Mouse (Mus musculus) cerebellum, adult 9-11 months (tissue): ENCODE results near the gene Astn2.
"Not testable (repeated sequence)": the region's sequence is repeated elsewhere in the genome, so short reads cannot be mapped to it uniquely, and the experiment has no call there.

Experiments used
- DNase-seq: peaks from one replicate; pipeline ENCODE4 v3.0.0; 2022

Gene Astn2

GRCm38 (mm10) chr4:65743160-65743691, 661.2 kb downstream of the Astn2 start:
- DNase-seq: no peak

DNA sequence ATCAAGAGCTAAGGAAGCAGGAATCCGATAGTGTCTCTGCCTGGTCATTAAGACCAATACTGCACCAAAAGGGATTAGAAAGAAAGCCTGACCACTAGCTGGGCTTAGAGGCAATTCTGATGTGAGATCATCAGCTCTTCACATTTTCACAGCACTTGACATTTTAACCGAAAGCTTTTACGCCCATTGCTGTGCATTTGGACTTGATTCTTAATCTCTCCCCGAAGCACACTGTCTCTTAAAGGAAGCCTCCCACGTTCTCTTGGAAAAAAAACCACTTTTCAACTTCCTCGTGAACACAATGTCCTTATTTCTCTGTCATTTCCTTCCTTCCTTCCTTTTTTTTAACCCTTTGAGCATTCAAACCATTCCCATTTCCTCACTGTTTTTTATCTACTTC, 680.0 kb downstream of the Astn2 start:
- no peak for DNase-seq

DNA sequence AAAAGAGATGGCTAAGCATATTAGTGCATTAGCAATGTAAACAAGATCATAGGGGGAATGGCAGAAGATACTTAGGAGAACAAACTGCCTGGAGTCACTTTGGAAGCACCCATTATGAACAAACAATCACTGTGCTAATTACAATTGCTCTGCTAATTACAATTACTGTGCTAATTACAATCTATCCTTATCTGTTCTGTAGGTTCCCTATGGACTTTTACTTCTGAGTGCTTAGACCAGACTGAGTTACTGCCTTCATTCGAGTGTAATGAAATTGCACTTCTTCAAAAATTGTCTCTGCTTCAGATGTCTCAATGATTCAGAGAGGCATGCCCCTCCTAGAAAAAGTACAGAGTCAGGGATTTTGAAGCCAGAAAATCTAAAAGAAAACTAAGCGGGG, 684.8 kb downstream of the Astn2 start:
- no peak for DNase-seq

- DNase-seq: no peak
These were observed 686.5 kb downstream of the Astn2 start for GRCm38 (mm10) chr4:65717899-65718298.

- peak; percentile 42 for DNase-seq
These were observed 688.3 kb downstream of the Astn2 start for GRCm38 (mm10) chr4:65716086-65716485.

- peak; percentile 88 for DNase-seq
These were observed 692.7 kb downstream of the Astn2 start for GRCm38 (mm10) chr4:65711678-65712077.

GRCm38 (mm10) chr4:65710623-65711022, 693.8 kb downstream of the Astn2 start:
- DNase-seq: no peak

- peak; percentile 40 for DNase-seq
These were observed 702.6 kb downstream of the Astn2 start for GRCm38 (mm10) chr4:65701848-65702247.

DNA sequence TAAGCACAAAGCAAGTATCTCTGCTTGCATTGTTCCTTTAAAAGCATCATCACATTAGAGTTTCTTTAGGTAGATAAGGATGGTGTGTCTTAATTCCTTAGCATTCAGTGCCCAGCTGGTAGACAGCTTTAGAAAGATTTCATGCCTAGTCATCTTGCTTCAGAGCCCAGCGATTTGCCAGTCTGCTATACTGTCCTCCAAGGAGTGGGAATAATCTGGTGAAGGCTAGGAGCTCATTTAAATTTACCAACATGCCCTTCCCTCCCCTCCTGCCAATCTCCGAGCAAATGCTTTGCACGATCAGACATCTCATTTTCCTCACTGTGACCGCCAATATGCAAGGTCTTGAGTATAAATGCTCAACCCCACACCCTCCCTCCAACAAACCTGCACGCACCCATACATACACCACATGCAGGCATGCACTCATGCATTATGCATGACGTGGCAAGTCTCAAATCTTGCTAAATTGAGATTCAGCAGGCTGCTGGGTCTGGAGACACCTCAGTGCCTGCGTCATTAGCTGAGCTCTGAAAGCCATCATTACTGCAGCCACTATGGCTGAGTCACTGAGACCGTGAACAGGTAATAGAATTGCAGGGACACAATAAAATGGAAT, 704.6 kb downstream of the Astn2 start:
- no peak for DNase-seq

- DNase-seq: no peak
These were observed 709.2 kb downstream of the Astn2 start for GRCm38 (mm10) chr4:65695241-65695640.

DNA sequence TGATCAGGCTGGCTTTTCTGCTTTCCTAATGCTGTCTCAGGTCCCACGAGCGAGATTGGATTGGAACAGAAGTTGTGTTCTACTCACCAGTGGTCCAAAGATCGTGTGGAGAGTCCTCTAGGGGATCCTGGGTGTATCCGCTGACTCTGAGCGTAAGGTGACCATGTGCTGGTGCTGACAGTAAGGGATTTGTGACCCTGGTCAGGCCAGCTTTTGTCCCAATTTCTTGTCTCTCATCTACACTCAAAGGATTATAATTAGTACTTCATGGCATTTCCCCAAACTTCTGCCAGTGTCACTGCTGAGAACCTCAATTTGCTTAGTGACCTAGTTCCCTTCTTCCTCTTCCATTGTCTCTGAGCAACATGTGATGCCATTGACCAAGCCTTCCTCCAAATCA, 710.4 kb downstream of the Astn2 start:
- DNase-seq: peak; percentile 78

- no peak for DNase-seq
These were observed 717.2 kb downstream of the Astn2 start for GRCm38 (mm10) chr4:65687006-65687723.

GRCm38 (mm10) chr4:65686258-65687005, 718.0 kb downstream of the Astn2 start:
- no peak for DNase-seq

GRCm38 (mm10) chr4:65684401-65684800, 720.0 kb downstream of the Astn2 start:
- no peak for DNase-seq

DNA sequence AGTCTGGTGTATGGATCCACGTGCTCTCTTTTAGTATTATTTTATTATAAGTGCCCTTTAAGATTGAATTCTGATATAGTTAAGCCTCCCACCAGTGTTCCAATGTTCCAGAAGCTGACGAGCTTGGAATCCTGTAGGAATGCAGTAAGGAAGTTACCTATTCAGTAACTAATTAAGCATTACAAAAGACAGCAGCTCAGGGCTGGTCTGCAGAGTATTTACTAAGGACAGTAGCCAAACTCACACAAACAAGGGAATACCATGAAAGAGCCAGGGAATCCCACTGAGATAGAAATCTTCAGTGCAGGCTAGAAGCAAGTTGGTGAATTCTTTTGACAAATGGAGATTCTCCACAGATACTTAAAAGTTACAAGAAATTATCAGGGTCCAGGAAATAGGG, 724.6 kb downstream of the Astn2 start:
- DNase-seq: not testable (repeated sequence)

DNA sequence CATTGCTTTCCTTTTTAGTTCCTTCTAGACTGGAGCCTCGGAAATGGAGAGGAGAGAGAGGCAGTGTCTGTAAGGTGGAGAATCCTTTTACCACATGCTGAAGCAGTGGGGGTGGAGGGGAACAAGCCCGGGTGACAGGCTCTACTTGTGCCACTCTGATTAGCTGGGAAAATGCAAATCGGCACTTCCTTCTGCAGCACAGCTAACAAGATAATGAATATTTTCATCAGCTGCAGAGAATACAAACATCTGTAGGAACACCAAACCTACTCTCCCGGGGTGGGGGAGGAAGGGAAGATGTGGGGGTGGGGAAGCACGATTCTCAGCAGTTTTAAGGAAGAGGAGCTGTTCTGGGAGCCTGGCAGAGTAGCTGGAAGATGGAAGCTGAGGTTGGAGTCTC, 725.5 kb downstream of the Astn2 start:
- no peak for DNase-seq

DNA sequence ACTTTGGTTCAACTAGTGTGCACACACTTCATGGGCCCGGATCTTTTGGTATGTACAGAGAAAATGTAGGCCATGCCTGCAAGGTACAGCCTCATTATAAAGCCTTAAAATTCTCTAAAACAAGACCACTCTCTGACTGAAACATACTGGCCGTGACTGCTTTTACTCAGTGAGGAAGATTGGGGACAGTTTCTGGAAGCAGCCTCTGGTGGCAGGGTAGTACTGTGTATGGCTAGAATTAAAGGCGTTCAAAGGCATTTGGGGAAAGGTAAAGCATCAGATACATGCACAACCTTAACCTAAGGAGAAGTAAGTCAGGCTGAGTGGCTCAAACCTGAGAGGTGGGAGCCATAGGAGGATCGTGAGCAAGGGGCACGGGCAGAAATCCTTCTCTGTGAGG, 725.9 kb downstream of the Astn2 start:
- no peak for DNase-seq

DNA sequence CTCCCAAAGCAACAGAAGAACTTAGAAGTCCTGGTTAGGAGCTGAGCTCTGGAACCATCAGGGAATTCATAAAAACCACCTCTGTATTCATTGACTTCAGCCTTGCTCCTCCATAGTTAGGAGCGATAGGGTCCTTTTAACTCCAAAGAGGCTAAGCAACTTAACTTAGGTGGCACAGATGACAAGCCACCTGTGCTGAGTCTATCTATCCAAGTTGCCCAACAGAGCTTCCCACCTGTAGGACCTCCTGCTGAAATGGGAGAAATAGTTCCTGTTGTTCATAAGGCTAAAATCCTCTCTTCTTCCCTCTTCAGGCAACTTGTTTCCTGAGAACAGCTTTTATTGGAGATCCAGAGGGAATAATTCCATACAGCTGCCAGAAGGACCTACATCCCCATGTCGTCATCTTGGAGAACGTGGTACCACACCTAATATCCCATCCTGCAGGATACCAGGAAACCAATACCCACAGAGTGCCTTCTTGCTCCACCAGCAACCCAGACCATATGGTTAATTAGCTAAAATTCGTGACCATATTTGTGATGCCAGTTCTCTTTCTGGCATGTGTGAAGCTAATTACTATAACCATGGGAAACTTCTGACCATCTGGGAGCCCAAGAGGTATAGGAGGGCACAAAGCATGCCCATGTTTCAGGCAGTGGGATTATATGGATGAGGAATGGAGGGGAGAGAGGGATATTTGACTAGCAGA, 730.0 kb downstream of the Astn2 start:
- peak; percentile 92 for DNase-seq

DNA sequence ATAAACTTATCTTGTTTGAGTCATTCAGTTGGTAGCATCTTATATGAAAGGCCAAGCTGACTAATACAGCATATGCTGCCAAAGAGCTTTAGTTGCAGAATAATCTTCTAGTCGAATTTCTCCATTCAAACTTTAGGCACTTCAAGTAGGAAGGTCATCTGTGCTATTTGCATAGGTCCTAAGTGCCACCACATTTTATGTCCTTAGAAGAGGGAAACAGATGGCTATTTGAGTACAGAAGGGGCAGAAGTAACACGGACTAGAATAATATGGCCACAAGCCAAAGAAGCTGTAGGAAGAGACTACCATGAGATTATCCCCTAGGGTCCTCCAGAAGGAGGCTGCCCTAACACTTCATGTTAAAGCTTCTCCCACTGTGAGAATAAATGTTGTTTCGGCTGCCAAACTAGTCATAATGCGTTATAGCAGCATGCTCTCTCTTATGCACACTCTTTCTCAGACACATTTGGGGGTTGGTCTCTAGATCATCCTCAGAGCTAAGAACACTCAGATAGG, 730.9 kb downstream of the Astn2 start:
- DNase-seq: peak; percentile 57

DNA sequence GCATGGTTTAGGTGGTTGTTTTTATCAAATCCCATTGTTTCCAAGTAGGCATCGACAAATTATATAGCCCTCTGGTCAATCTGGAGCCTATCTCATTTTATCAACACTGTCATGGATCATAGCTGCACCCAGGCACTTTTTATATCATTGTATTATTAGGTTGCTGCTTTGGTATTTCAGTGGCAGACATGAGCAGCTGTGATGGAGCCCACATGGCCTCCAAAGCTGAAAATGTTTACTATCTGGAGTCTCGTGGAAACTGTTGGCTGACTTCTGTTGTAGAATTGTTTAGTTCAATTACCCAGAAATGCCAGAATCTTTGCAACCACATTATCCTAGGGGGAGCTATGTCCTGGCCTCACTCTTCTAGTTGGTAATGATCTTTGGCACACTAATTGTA, 732.1 kb downstream of the Astn2 start:
- no peak for DNase-seq

DNA sequence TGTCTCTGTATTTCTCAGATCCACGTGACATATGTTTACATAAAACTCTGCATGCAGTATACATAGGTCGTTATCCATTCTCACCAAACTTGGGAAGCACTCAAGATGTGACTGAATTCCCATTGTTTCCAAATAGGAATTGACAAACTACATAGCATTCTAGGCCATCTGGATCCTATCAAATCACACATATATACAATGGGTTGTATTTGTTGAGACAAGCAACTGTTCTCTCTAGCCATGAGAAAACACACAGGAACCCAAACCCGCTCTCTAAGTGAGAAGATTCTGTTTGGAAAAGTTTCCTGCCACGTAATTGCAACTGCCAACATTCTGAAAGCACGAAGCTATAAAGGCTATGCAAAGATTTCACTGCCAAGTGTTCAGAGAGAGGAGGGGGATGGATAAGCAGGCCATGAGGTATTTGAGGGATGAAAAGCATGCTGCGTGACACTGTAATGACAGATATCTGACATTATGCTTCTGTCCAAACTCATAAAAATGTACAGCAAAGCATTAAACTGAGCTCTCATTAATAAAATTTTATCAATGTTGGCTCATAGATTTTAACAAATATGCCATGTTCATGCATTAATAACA, 732.7 kb downstream of the Astn2 start:
- no peak for DNase-seq

GRCm38 (mm10) chr4:65667030-65667610, 737.3 kb downstream of the Astn2 start:
- no peak for DNase-seq
